Mouse (Mus musculus): ENCODE measurements around the gene Brd3.

DNA sequence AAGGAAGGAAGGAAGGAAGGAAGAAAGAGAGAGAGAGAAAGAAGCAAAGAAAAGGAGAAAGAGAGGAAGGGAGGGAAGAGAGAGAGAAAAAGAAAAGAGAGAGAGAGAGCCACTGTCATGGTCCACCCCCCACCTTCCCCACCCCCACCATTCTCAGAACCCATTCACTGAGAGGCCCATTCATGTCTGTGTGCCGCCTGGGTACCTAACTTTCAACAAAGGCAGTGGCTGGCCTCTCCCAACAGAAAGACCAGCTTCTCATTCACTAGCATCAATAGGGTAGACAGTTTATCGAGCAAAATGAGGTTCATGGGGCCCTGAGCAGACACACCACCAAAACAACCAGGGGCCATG lies 93.9 kb downstream of the Brd3 start:
- no peak for TF ChIP-seq CTCF (IDR thresholded peaks at IDR 0.05; ENCODE audit: low read depth)
- no peak for TF ChIP-seq EP300 (IDR thresholded peaks at IDR 0.05; ENCODE audit: low read depth)
